Mouse (Mus musculus) midbrain, postnatal 0 days (tissue): ENCODE results near the gene Tbc1d22b. TPM values are rescaled to one million over a fixed set of nuclear protein-coding genes. Genes with fewer than 3 reads are reported as not detected.

Experiments
- ATAC-seq: fragments of 200-750 bp; cut with Nextera tagmentation; 2 replicates; pipeline ENCODE4 v1.8.0; 2017; ENCODE audit warnings: moderate number of reproducible peaks, mild to moderate bottlenecking, moderate TSS enrichment, moderate library complexity; ENCODE audit not compliant: low FRiP score
- DNase-seq: peaks from one replicate; pipeline ENCODE4 v3.0.0-alpha.2; 2015; ENCODE audit warnings: low spot score
- H3K27ac ChIP-seq: fragments of 300-500 bp; sonication (generic); 2 replicates; pipeline ENCODE4 v1.5.1; 2014; ENCODE audit warnings: low read depth, mild to moderate bottlenecking, low read length, mixed read lengths
- H3K27me3 ChIP-seq: fragments of 300-500 bp; sonication (generic); 2 replicates; pipeline ENCODE4 v1.6.1; 2014; ENCODE audit warnings: low read length, control low read depth, mixed read lengths; ENCODE audit not compliant: insufficient read depth
- H3K36me3 ChIP-seq: fragments of 300-500 bp; sonication (generic); 2 replicates; pipeline ENCODE4 v1.6.1; 2014; ENCODE audit warnings: low read length, control low read depth, mixed read lengths; ENCODE audit not compliant: insufficient read depth
- H3K4me1 ChIP-seq: fragments of 300-500 bp; sonication (generic); 2 replicates; pipeline ENCODE4 v1.6.1; 2014; ENCODE audit warnings: mild to moderate bottlenecking, control low read depth, antibody characterized with exemption, low read length, mixed read lengths; ENCODE audit not compliant: insufficient read depth
- H3K4me2 ChIP-seq: fragments of 300-500 bp; sonication (generic); 2 replicates; pipeline ENCODE4 v1.6.1; 2014; ENCODE audit warnings: low read depth, mild to moderate bottlenecking, low read length, mixed read lengths; ENCODE audit not compliant: poor library complexity, severe bottlenecking
- H3K4me3 ChIP-seq: fragments of 300-500 bp; sonication (generic); 2 replicates; pipeline ENCODE4 v1.5.1; 2014; ENCODE audit warnings: low read depth, mild to moderate bottlenecking, low read length, moderate library complexity
- H3K9ac ChIP-seq: fragments of 300-500 bp; sonication (generic); replicated peaks from 2 replicates; pipeline ENCODE4 v1.6.1; 2014; ENCODE audit warnings: mild to moderate bottlenecking, low read length, moderate library complexity, mixed read lengths; ENCODE audit not compliant: poor library complexity, severe bottlenecking
- H3K9me3 ChIP-seq: fragments of 300-500 bp; sonication (generic); 2 replicates; pipeline ENCODE4 v1.6.1; 2016; ENCODE audit warnings: low read length, control low read depth
- CTCF ChIP-seq: IDR thresholded peaks from 2 replicates; pipeline ENCODE4 v1.5.1; 2016; ENCODE audit warnings: antibody characterized with exemption, mild to moderate bottlenecking
- WGBS: fragments of 180-500 bp; shearing (Covaris S2); extraction: QIAGEN DNeasy Blood & Tissue Kit; methylation state at CpG from one replicate; pipeline ENCODE4 v1.1.7; 2014; 5-methylcytosine and 5-hydroxymethylcytosine counted together
- polyA plus RNA-seq: library from polyadenylated mRNA; unstranded; fragments of >200 nt; fragmentation: Nextera tagmentation; extraction: Ambion mirVana; gene quantifications from 2 replicates; pipeline ENCODE4 v1.2.1, GENCODE M21; 2015
- total RNA-seq: library from RNA; depleted of rRNA; stranded (reverse); fragments of >200 nt; gene quantifications from 2 replicates; pipeline ENCODE4 v1.2.3, GENCODE M21; 2014; rRNA removed

The Tbc1d22b gene
- 47.3 and 52.0 TPM in 2 replicates for total RNA-seq
- 30.7 and 31.7 TPM in 2 replicates for polyA plus RNA-seq

- no peaks in the 10 kb centered on the region for H3K36me3 ChIP-seq
- peak; percentile 95 for DNase-seq
- peaks cover 12% of the 10 kb centered on the region for H3K4me1 ChIP-seq
- under 1% methylated on average over 43 of the region's 44 CpGs for WGBS
- H3K4me2 ChIP-seq: peak within 1 kb of the TSS; percentile 90
- TF ChIP-seq CTCF: no peak
- peak within 1 kb of the TSS; percentile 92 for H3K9ac ChIP-seq
- 0 out of 2 replicates have a peak within 1 kb of the TSS, but pooled peaks have one; percentile 2 for H3K27ac ChIP-seq
- ATAC-seq: peak; percentile 95
- H3K9me3 ChIP-seq: no peaks in the 10 kb centered on the region
- peak within 1 kb of the TSS; percentile 75 for H3K4me3 ChIP-seq
- no peaks in the 10 kb centered on the region for H3K27me3 ChIP-seq
Observed at GRCm38 (mm10) chr17:29549543-29550428, at the start of gene Tbc1d22b, which contains the start of gene Gm17657. Gene Tbc1d22b, plus strand, starts transcription at chr17:29549785. Gene Gm17657, minus strand, starts transcription at chr17:29549638.

- H3K27me3 ChIP-seq: no peaks in the 10 kb centered on the region
- H3K9me3 ChIP-seq: no peaks in the 10 kb centered on the region
- no peak overlapping the region for H3K27ac ChIP-seq
- no peaks in the 10 kb centered on the region for H3K4me1 ChIP-seq
- no peak overlapping the region for H3K4me3 ChIP-seq
- H3K36me3 ChIP-seq: no peaks in the 10 kb centered on the region
- H3K9ac ChIP-seq: no peak overlapping the region
- ATAC-seq (no peak), DNase-seq (no peak)
- H3K4me2 ChIP-seq: no peak overlapping the region
- TF ChIP-seq CTCF: no peak
- 83% methylated on average over 7 of the region's 7 CpGs for WGBS
Observed at GRCm38 (mm10) chr17:29500243-29500740, 49.3 kb upstream of the Tbc1d22b start.

GRCm38 (mm10) chr17:29500802-29501469, 48.6 kb upstream of the Tbc1d22b start:
- Histone ChIP-seq H3K4me2 (no peak overlapping the region), H3K9me3 (no peaks in the 10 kb centered on the region), H3K4me3 (no peak overlapping the region), H3K4me1 (no peaks in the 10 kb centered on the region), H3K36me3 (no peaks in the 10 kb centered on the region), H3K9ac (no peak overlapping the region), H3K27ac (no peak overlapping the region), H3K27me3 (no peaks in the 10 kb centered on the region)
- DNase-seq (no peak), ATAC-seq (no peak)
- WGBS: 80% methylated on average over 15 of the region's 17 CpGs
- no peak for TF ChIP-seq CTCF

- H3K9ac ChIP-seq: no peak overlapping the region
- H3K27me3 ChIP-seq: no peaks in the 10 kb centered on the region
- DNase-seq: no peak
- no peaks in the 10 kb centered on the region for H3K9me3 ChIP-seq
- H3K4me1 ChIP-seq: no peaks in the 10 kb centered on the region
- H3K4me3 ChIP-seq: no peak overlapping the region
- H3K27ac ChIP-seq: no peak overlapping the region
- no peaks in the 10 kb centered on the region for H3K36me3 ChIP-seq
- 87% methylated on average over 7 of the region's 7 CpGs for WGBS
- H3K4me2 ChIP-seq: no peak overlapping the region
- no peak for ATAC-seq
- no peak for TF ChIP-seq CTCF
Observed at GRCm38 (mm10) chr17:29502005-29502668, 47.4 kb upstream of the Tbc1d22b start.

GRCm38 (mm10) chr17:29502669-29503665, 46.6 kb upstream of the Tbc1d22b start:
- DNase-seq (no peak), ATAC-seq (no peak)
- WGBS: 19% methylated on average over 32 of the region's 32 CpGs
- H3K36me3 ChIP-seq: no peaks in the 10 kb centered on the region
- no peaks in the 10 kb centered on the region for H3K9me3 ChIP-seq
- TF ChIP-seq CTCF: no peak
- no peak overlapping the region for H3K27ac ChIP-seq
- no peaks in the 10 kb centered on the region for H3K27me3 ChIP-seq
- no peak overlapping the region for H3K4me3 ChIP-seq
- H3K4me1 ChIP-seq: no peaks in the 10 kb centered on the region
- H3K9ac ChIP-seq: no peak overlapping the region
- no peak overlapping the region for H3K4me2 ChIP-seq
